Mouse (Mus musculus) heart, postnatal 10 days (tissue): ENCODE results near the gene Eef1g. TPM values are rescaled to one million over a fixed set of nuclear protein-coding genes. Genes with fewer than 3 reads are reported as not detected.

Source experiments
- DNase-seq, 2 experiments: peaks; one replicate each; pipeline ENCODE4 v3.0.0; 2021
- intact Hi-C: fragments of 180-260 bp; cut with DNase I; formaldehyde crosslinking; loops from one replicate; pipeline ENCODE4 v1.15.1; 2025
- total RNA-seq, 2 experiments: library from RNA; stranded (reverse); gene quantifications; 2 replicates each; pipeline ENCODE4 v1.2.3; 2021

Eef1g gene
- 100 to 1,000 TPM; 283 to 289 TPM for total RNA-seq

DNA sequence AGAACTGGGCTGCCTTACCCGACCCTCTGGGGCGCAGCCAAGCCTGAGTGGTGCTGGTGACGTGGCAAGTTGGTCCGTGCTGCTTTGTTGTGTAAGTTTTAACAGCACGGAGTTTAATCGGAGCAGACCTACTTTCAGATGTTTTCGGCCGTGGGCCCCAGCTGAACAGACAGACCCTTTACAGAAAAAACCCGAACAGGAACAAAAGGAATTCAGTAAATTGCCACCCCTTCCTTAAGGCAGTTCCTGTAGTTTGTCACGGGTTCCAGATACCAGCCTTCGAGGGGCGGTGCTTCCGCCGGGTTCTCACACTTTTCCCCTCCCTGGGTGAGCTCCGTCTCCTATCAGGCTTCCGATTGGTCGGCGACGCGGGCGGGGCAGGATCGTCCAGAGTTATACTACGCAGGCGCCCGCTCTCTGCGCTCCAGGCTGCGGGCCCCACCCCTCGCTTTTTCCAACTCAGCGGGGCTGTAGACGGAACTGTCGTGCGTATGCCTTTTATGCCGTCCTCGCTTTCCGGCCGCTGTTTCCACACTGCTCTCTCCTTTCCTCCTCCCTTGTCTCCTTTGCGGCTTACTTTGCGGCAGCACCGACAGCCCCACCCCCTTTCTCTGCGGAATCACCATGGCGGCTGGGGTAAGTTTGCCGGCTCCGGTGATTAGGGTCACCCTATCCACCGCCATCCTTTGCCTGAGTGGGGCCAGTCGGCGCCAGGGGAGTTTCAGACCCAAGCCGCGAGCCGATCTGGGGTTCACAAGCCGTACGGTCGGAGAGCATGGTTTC lies at the start of gene Eef1g:
Eef1g (plus strand) TSS at position 452 of the 783 bp plus-strand sequence.
- DNase-seq: peak; percentile 99
- intact Hi-C loops: no loop called here

DNA sequence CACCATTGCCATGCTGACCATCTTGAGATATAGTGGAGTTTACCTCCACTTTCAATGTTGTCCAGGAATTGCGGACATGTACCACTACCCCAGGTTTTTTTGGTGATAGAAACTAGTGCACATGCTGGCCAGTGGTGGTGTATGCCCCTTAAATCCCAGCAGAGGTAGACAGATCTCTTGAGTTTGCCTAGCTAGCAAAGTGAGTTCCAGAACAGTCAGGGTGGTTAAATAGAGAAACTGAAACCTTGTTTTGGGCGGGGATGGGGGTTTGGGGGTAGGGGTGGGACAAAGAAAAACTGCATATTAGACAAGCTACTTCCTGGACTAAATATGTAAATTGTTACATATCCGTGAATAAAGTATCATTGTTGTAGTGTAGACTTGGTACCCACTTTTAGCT lies 47.8 kb upstream of the Eef1g start:
- DNase-seq: no peak
- intact Hi-C loops: no loop called here

DNA sequence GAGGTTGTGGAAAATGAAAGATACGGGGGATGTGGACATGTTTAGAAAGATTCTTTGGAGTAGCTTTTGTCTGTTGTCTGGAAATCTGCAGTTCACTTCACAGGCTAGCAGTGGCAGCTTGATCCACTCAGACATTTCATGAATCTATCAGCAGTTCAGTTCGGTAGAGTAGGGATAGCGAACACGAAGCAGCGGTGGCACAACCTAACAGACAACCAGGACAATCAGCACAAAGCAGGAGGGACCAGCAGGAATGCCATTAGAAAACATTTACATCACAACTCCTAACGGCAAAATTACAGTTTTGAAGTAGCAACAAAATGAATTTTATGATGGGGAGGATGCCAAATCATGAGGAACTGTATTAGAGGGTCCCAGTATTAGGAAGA lies 47.2 kb upstream of the Eef1g start:
- intact Hi-C loops: no loop called here
- DNase-seq: no peak

DNA sequence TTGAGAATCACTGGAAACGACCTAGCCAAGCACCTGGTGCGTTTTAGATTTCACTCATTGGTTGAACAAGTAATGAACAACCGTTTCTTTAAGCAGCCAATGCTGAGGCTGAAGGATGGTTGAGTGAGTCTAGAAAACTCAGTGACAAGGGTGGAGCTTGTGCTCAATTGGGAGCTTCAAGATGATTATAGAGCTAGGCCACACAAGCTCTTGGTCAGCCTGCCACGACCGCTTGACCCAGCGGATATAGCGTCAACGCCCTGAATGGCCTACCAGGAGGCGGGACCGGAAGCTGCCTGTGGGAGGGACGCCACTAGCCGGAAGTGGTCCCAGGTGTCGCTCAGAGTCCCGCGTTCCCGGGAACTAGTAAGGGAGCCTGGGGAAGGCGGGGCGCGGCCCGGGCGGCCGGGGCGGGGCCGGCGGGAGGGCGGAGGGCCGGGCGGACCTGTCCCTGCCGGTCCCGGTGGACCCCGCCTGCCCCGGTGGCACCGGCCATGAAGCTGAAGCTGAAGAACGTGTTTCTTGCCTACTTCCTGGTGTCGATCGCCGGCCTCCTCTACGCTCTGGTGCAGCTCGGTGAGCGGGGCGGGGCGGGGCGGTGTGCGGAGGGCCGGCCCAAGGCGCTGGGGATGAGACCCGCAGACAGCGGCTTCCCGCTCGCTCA lies 46.6 kb upstream of the Eef1g start, which contains the start of gene B3gat3:
B3gat3 (plus strand) TSS at position 302 of the 664 bp plus-strand sequence.
- DNase-seq: peak; percentile 98
- intact Hi-C loops: no loop called here

DNA sequence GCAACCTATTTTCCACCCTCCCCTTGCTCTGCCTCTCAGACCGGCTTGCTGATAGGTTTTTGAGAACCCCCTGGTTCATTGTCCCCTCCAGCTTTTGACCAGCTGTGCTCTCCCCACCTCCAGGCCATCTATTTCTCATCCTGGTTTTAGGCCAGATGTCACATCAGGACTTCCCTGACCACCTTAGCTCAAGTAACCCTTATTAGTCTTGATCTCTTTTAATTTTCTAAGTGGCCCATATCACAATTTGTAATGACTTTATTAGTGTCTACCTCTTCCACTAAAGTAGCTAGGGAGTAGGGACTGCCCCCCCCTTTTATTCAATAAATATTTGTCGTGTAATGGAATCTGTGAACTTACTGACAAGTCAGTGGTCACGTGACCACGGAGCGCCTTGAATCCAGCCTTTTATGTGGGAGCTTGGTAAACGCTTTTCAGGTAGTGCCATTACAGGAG lies 46.0 kb upstream of the Eef1g start:
- intact Hi-C loops: no loop called here
- DNase-seq: peak in 1 of 2 experiments; percentile 52

DNA sequence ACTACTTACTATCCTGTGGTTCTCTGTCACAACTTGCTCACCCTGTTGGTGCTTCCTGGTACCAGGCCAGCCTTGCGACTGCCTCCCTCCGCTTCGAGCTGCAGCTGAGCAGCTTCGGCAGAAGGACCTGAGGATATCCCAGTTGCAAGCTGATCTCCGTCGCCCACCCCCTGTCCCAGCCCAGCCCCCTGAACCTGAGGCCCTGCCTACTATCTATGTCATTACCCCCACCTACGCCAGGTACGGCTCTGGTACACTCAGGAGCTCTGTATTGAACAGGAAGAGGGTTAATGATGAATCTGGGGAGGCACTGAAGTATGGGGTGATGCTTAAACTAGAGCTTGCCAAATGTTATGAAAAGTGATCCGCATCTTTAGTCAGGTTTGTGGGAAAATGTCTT lies 45.1 kb upstream of the Eef1g start:
- DNase-seq: no peak
- intact Hi-C loops: no loop called here

DNA sequence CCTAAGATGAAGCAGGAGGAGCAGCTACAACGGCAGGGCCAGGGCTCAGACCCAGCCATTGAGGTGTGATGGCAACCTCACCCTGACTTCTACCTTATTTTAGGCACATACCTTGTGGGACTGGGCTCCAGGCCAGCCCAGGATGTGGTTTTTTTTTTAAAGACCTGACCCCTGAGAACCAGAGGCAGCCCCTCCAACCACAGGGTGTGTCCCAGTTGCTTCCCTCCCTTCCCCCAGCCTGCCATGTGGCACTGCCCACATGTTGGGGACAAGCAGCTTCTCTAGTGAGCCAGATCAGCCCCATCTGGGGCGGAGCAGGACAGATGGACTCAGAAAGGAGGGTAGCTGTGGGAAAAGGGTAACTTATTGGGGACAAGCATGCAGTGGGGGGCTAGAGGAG lies 40.1 kb upstream of the Eef1g start:
- intact Hi-C loops: no loop called here

DNA sequence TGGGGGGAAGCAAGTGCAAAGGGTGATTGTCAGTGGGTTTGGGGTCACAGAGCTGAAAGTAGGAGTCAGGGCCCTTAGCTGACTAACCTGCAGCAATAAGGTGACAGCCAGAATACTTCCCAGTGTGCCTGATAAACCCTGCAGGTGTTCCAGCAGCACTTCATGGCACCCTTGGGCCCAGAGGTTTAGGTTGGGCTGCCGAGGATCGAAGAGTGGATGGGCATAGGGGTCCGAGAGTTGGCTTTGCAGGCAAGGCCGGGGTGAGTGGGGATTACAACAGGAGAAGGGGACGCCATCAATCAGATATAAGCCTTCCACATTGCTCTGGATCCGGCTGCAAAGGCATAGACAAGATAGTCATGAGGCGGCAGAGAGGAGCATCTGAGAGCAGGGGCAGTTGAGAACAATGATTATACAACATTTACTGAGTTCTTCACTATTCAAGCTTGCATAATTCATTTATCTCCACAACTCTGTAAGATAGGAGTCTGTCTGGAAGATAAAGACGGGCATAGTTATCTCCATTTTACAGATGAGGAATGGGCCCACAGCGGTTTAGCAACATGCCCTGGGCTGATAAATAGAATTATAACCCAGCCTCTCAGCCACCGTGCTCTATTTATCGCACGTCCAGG lies 38.8 kb upstream of the Eef1g start:
- intact Hi-C loops: no loop called here
- DNase-seq: no peak

More for the DNA sequence above, 40.1 kb upstream of the Eef1g start:
- no peak for DNase-seq

DNA sequence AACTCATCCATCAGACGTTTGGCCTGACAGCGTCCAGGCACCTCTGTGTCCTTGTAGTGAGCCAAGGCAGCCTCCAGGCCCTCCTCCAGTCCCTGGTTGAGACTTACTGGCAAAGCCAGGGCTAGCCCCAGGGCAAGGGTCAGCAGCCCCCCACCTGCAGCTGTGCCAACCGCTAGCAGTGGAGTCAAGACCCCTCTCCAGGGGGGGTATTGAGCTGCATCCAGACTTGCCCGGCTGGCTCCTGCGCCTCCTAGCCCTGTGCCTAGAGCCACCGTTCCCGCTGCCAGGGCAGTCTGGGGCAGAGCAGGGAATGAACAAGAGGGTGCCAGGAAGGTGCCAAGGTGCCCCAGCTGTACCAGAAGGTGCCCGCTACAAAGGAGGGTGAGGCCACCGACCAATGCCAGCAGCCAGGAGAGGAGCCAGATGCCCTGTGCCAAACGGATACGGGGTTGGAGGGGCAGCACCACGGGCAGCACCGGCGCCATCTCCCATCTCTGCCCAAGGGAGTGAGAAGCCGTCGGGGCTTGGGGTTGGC lies 38.1 kb upstream of the Eef1g start:
- intact Hi-C loops: no loop called here
- no peak for DNase-seq

DNA sequence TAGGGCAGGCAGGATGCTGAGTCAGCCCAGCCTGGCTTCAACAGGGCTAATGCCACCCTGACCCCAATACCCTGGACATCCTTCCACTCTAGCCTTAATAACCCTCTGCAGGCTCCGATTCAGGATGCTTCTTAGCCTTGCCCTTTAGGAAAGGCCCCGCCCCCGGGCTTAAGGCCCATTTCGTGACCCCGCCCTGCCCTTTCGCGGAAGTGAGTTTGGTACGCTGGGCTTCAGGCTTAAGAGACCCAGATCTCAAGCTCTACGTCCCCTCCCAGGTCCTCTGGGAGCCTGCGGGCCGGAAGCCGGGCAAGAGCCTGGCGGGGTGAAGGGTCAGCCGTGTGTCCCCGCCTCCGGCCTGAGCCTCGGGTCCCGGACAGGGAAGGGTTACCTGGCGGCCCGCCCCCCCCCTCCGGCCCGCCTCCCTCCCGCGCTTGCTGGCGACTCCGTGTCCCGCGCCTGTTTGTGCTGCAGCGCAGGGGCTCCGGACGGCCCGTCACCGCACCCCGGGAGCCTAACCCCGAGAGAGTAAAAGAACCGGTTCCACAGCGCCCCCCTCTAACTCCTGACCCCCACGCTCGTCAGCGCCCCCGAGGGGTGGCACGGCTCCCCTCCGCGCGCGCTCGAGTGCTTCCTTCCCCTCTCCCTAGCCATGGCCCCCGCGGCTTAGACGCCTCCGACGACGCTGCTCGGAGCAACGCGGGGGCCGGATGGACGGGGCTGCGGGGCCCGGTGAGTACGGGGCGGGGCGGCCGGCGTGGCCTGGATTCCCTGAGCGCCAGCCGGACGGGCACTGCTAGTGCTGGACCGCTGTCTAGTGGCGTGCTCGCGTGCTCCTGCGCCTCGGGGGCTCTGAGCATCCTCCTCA lies 37.4 kb upstream of the Eef1g start, which contains the start of the genes Rom1 and Eml3:
Rom1 (minus strand) TSS at position 133 of the 865 bp plus-strand sequence.
Eml3 (plus strand) TSS at position 329 of the 865 bp plus-strand sequence.
- intact Hi-C loops: no loop called here
- peak; percentile 94 to 95 for DNase-seq

DNA sequence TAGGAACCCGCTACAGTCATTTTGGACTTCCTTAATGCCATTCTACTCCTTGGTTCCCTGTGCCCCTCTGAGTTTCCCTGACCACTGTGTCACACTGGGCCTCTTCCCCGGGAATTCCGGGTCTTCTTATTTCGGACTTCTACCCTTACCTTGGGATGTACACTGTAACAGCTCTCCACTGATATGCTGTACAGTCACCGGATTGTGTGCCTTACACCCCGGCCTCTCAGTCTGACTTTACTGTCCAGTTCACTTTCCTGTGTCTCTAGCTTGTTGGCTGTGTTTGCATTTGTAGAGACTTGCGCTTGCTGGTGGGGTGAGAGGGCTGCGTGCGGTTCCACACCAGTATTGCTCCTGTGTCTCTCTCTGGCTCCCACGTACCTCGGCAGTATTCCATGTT lies 36.7 kb upstream of the Eef1g start:
- DNase-seq: no peak
- intact Hi-C loops: no loop called here

DNA sequence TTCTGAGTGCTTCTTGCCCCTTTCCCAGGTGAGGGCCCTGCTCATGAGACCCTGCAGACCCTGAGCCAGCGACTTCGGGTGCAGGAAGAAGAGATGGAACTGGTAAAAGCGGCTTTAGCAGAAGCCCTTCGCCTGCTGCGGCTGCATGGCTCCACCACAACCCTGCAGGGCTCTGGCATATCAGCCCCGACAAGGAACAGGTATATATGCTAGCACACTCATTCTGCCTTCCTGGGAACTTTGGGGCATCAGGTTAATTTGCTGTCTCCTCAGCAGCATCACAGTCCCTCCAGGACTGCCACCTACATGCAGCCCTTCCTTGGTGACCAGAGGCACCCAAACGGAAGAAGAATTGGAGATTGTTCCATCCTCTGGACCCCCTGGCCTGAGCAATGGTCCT lies 36.1 kb upstream of the Eef1g start:
- intact Hi-C loops: no loop called here
- no peak for DNase-seq

DNA sequence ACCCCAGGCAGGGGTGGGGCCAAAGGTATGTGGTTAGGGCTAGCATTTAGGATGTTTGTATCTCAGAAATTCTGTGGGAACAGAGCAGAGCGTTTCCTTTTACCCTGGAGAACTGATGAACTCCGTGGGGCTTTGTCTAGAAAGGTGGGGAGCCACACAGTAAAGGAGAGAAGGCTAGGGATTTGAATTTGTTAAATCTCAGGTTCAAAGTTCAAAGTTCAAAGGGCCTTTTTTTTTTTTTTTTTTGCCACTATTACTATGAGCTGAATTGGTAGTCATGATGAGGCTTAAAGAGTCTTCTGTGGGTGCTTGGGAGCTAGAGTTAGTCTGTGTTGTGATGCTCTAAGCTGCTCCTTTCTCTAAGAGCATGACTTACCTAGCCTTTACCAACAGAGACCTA lies 30.1 kb upstream of the Eef1g start:
- no peak for DNase-seq
- intact Hi-C loops: no loop called here

DNA sequence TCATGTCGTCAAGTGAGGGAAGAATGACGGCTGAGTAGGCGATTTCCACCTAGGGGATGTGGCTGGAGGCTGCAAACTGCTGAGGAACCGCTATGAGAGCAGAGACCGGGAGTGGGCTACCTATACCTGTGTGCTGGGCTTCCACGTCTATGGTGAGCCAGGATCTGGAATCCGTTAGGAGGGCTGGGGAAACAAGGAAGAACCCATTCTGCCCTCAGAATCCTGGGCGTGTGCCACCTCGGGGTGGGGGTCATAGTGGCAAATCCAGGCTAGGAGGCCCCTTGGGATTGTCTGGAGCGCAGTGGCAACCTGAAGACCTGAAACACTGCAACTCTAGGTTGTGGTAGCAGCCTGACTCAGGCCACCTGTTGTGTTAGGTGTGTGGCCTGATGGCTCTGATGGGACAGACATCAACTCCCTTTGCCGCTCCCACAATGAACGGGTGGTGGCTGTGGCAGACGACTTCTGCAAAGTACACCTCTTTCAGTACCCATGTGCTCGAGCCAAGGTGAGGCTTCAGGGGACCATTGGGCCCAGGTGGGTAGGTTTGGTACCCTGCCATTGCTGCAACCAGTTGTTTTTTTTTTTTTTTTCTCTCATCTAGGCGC lies 26.2 kb upstream of the Eef1g start:
- intact Hi-C loops: no loop called here
- DNase-seq: no peak

DNA sequence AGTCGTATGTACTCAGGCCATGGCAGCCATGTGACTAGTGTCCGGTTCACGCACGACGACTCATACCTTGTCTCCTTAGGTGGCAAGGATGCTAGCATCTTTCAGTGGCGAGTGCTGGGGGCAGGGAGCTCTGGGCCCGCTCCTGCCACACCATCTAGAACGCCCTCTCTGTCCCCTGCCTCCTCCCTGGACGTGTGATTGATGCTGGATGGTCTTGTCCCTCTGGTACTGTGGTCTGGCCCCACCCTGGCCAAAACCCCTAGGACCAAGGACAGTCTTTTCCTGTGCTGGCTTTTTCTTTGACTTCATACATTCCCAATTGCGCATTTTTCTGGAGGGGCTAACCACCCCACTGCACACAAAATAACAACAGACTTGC lies 25.7 kb upstream of the Eef1g start:
- DNase-seq: no peak
- intact Hi-C loops: no loop called here

DNA sequence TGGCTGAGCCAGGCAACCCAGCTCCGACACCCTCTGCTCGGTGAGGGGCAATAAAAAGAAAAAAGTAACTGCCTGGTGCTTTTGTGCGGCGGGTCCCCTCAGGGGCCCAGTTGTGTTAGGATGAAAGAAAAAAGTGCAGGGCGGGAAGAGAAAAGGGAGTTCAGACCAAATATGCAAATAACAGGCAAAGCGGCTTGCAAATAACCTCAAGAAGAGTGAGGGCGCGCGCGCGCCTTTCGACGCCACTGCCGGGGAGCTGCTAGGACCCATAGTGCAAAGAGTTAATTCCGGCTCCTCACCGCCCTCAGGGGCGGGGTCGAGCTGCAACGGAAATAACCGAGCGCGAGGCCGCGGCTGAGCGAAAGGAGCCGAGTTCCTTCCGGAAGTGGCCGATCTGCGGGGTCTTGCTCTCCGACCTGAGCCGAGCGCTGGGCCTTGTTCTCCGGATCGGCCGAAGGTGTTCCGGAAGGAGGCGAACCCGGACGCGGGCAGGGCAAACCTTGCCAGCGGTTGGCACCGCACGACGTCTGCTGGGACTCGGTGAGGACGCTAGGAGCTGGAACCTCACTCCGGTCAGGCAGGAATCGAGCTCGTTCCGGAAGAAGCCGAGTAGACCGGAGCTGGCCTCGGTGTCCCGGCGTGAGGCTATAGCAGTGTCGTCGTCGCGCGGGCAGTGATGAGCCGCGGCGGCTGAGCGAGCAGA lies 25.2 kb upstream of the Eef1g start, which contains the start of gene Mta2:
Mta2 (plus strand) TSS at position 361 of the 703 bp plus-strand sequence.
- intact Hi-C loops: no loop called here
- DNase-seq: peak; percentile 98 to 99

DNA sequence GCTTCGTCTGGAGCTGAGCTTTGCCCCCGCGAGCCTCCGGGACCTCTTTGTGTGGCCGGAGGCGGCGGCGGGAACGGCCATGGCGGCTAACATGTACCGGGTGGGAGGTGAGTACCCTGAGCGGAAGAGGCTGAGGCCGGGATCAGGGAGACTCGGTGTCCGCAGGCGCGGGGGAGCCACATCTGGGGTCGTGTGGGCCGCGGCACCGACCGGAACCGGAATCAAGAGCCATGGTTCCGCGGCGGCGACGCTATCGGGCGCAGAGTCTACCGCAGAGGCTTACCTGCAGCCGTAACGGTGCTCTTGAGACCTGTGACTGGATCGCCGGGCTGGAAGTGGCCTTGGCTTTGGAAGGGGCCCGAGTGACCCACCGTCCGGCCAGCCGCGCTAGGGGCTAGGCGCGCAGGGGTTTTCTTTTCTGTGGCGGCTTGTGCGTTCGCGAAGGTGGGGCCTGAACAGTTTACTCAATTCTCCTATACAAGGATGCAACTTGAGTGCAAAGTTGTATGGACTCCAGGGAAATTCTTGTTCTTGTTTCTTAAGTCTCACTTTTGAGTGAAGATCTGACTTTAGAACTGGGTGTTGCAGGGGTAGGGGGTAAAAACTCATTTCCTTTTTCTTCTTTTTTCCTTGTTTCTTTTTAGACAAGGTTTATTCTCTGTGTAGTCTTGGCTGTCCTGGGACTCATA lies 24.4 kb upstream of the Eef1g start:
- no peak for DNase-seq
- intact Hi-C loops: no loop called here

DNA sequence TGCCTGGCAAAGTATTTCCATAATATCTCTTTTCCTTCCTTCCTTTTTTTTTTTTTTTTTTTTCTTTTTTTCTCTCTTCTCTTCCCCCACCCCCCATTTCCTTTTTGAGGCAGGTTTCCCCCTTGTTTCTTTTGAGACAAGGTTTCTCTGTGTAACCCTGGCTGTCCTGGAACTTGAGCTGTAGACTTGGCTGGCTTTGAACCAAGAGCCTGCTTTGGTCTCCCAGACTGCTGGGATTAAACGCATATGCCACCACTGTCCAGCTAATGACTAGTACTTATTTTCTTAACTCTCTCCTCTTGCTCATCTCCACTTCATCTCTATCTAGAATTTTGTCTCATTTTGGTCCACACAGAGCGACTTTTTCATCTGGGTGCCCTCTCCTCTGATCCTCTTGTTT lies 23.8 kb upstream of the Eef1g start:
- DNase-seq: no peak
- intact Hi-C loops: no loop called here

DNA sequence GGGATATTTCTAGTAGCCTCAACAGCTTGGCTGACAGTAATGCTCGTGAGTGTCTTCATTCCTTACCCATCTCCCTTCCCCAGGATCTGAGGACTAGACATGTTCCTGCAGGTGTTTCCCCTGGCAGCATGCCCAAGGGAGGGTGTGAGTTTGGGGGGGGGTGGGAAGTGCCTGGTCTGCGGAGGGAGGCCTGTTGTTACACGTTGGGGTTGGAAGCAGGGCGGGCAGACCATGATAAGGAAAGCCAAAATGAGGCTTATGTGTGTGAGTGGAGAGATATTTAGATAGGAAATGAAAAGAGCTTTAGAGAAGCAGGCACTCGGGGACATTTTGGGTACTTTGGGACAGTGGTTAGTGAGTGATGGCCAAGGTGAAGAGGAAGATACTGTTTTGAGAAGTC lies 22.8 kb upstream of the Eef1g start:
- intact Hi-C loops: no loop called here
- no peak for DNase-seq
